Mouse (Mus musculus): ENCODE measurements around the gene Mxd4.

DNA sequence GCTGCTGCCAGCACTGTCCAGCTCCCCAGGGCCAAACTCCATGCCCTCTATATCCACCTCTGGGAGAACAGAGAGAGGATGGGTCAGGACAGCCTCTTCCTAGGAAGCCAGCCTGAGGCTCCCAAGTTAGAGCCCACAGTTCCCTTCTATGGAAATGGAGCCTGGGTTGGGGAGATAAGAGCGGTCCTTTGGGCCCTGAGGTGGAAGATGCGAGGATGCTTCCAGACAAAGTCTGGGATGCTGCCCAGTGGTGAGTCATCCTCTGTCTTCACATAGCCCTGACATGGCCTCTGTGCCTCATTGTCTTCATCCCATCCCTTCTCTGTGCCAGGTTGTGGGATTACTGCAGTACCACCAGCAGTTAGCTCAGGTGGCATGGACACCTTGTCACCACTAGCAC, 10.4 kb downstream of the Mxd4 start:
- TF ChIP-seq POLR2A (IDR thresholded peaks at IDR 0.05; ENCODE audit: borderline replicate concordance, extremely low read depth, insufficient read depth, insufficient read length, poor library complexity, severe bottlenecking) (no peak), CTCF (IDR thresholded peaks at IDR 0.05; ENCODE audit: borderline replicate concordance, extremely low read depth, insufficient read depth, insufficient read length) (no peak)

All from brain, embryonic 14.5 days (tissue).